In the genomic region with DNA sequence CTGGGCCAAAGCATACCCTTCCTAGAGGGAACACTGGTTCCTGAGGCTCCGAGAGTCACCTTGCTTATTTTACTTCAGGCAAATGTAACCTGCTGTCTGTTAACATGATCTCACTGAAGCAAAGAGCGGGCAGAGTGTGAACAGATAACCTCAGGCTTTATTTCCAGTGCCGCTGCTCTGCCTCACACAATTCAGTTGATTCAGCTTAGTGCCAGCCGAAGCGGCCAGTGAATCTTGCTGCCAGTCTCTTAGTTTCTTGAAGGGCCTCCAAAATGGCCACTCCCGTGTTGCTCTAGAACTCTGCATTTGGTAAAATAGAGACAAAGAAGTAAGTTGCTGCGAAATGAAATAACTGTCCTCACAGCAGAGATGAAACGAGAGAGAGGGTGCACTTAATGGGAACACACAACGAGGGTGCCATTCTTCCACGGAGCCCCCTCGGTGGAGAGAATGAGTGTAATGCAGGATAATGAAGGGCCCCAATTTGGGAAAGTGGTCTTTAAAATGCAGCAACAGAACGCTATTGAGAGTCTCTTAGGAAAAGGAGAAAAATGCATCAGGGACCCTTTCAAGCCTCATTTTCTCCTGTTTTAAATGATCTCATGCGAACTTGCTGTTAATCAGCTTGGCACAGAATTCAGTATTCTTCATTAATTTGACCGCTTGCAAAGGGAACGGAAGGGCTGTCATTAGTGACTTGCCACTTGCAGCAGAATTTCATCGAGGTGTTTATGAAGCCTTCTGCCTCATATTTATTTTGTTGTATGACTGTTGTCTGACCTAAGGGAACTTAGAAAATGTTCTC, we compare ENCODE assay signal across 30 mouse cellular contexts.
DNase-seq lines count a peak whose midpoint lies in the region; ATAC-seq and TF ChIP-seq lines count a peak whose summit lies in the region.
"Had no signal": no experiment of that assay in that cellular context is flagged by ENCODE, and none has a peak within 500 bp of the region (broad histone marks: within the 10 kb centered on the region; RNA-seq: fewer than 3 reads in every experiment).

No protein-coding gene starts in this region.

- peak; percentile 8 for DNase-seq in midbrain, postnatal 0 days (ENCODE audit: low spot score)
- peak; percentile 12 for DNase-seq in brain, embryonic 18.5 days (ENCODE audit: low read depth, low spot score)
- peak; percentile 85 for DNase-seq in forebrain, embryonic 14.5 days (ENCODE audit: low spot score)
- no peak for DNase-seq in heart, adult 9 months (ENCODE audit: low spot score in 2 of 2)
- no peak for DNase-seq in liver
- DNase-seq: adrenal gland, adult 2 months; adrenal gland, postnatal 36 days; B cell, adult 2 months; cerebellum, adult 11 months; cerebellum, adult 9-10 months; cerebellum, postnatal 36 days; gastrocnemius, postnatal 25 days; heart, adult 11 months; heart, postnatal 4 days; kidney, adult 8-10 months; kidney, postnatal 4 days; lung, adult 2 months; lung, postnatal 10 days; midbrain, embryonic 14.5 days; thymus, adult 2 months had no signal

- no peak overlapping the region for H3K27ac ChIP-seq in midbrain, postnatal 0 days (ENCODE audit: low read depth, low read length)
- H3K27ac ChIP-seq in midbrain, embryonic 16.5 days (ENCODE audit: low read length), result no peak overlapping the region
- H3K27ac ChIP-seq in forebrain, embryonic 14.5 days (ENCODE audit: low read depth, low read length), result peak overlapping the region; percentile 35; the same call in 1 of the 2 replicates
- H3K27ac ChIP-seq: embryonic facial prominence, embryonic 12.5 days; hindbrain, embryonic 15.5 days; intestine, embryonic 15.5 days; kidney, postnatal 0 days; limb, embryonic 10.5 days; limb, embryonic 15.5 days; liver, embryonic 14.5 days had no signal

- WGBS in midbrain, postnatal 0 days, result 69% methylated on average over 16 of the region's 16 CpGs
- WGBS in midbrain, embryonic 16.5 days, result 69% methylated on average over 16 of the region's 16 CpGs
- 9% methylated on average over 16 of the region's 16 CpGs for WGBS in forebrain, embryonic 14.5 days

- H3K27me3 ChIP-seq in midbrain, postnatal 0 days (ENCODE audit: insufficient read depth, low read length), result no peaks in the 10 kb centered on the region
- H3K27me3 ChIP-seq in midbrain, embryonic 16.5 days (ENCODE audit: control insufficient read depth, insufficient read depth, low read depth, low read length), result no peaks in the 10 kb centered on the region
- no peaks in the 10 kb centered on the region for H3K27me3 ChIP-seq in forebrain, embryonic 14.5 days (replicated peaks; ENCODE audit: control insufficient read depth, insufficient read depth, low read length)
- H3K27me3 ChIP-seq: embryonic facial prominence, embryonic 12.5 days; hindbrain, embryonic 15.5 days; intestine, embryonic 15.5 days; limb, embryonic 15.5 days had no signal

- ATAC-seq in midbrain, postnatal 0 days (ENCODE audit: low FRiP score), result no peak
- no peak for ATAC-seq in midbrain, embryonic 16.5 days
- ATAC-seq in forebrain, embryonic 14.5 days, result peak; percentile 87
- ATAC-seq: activated CD4-positive, CD25-positive, alpha-beta regulatory T cell, adult 4 months; intestine, embryonic 15.5 days had no signal

- no peaks in the 10 kb centered on the region for H3K4me1 ChIP-seq in midbrain, postnatal 0 days (ENCODE audit: insufficient read depth, low read length)
- H3K4me1 ChIP-seq in midbrain, embryonic 16.5 days (ENCODE audit: control insufficient read depth, insufficient read depth, low read length), result no peaks in the 10 kb centered on the region; the same call in 1 of the 2 replicates
- H3K4me1 ChIP-seq in forebrain, embryonic 14.5 days (ENCODE audit: control insufficient read depth, insufficient read depth, low read length), result no peaks in the 10 kb centered on the region
- H3K4me1 ChIP-seq: hindbrain, embryonic 15.5 days; intestine, embryonic 15.5 days; limb, embryonic 10.5 days had no signal

- H3K4me3 ChIP-seq in midbrain, postnatal 0 days (ENCODE audit: low read depth, low read length), result no peak overlapping the region
- no peak overlapping the region for H3K4me3 ChIP-seq in midbrain, embryonic 16.5 days (ENCODE audit: low read depth, low read length)
- no peak overlapping the region for H3K4me3 ChIP-seq in forebrain, embryonic 14.5 days (ENCODE audit: low read depth, low read length)
- H3K4me3 ChIP-seq: embryonic facial prominence, embryonic 12.5 days; hindbrain, embryonic 15.5 days; intestine, embryonic 15.5 days; limb, embryonic 10.5 days; limb, embryonic 15.5 days had no signal

- no peak for TF ChIP-seq CTCF in midbrain, postnatal 0 days (IDR thresholded peaks at IDR 0.05)

- H3K9ac ChIP-seq in midbrain, postnatal 0 days (replicated peaks; ENCODE audit: low read length, poor library complexity, severe bottlenecking), result no peak overlapping the region
- H3K9ac ChIP-seq in midbrain, embryonic 16.5 days (ENCODE audit: low read depth, low read length), result no peak overlapping the region
- H3K9ac ChIP-seq in forebrain, embryonic 14.5 days (ENCODE audit: low read length), result no peak overlapping the region
- H3K9ac ChIP-seq: embryonic facial prominence, embryonic 12.5 days; hindbrain, embryonic 15.5 days; intestine, embryonic 15.5 days; limb, embryonic 15.5 days; liver, embryonic 14.5 days had no signal

- no peak overlapping the region for H3K4me2 ChIP-seq in midbrain, postnatal 0 days (ENCODE audit: low read depth, low read length, poor library complexity, severe bottlenecking)
- no peak overlapping the region for H3K4me2 ChIP-seq in midbrain, embryonic 16.5 days (ENCODE audit: low read length)
- H3K4me2 ChIP-seq in forebrain, embryonic 14.5 days (ENCODE audit: low read length), result no peak overlapping the region
- H3K4me2 ChIP-seq: embryonic facial prominence, embryonic 12.5 days; heart, embryonic 11.5 days; hindbrain, embryonic 15.5 days; intestine, embryonic 15.5 days; limb, embryonic 15.5 days had no signal

- H3K9me3 ChIP-seq in midbrain, postnatal 0 days (ENCODE audit: low read length), result no peaks in the 10 kb centered on the region
- no peaks in the 10 kb centered on the region for H3K9me3 ChIP-seq in midbrain, embryonic 16.5 days (replicated peaks; ENCODE audit: control insufficient read depth, low read length, poor library complexity, severe bottlenecking)
- no peaks in the 10 kb centered on the region for H3K9me3 ChIP-seq in forebrain, embryonic 14.5 days (replicated peaks; ENCODE audit: control insufficient read depth, low read length)
- H3K9me3 ChIP-seq: embryonic facial prominence, embryonic 12.5 days; hindbrain, embryonic 15.5 days; intestine, embryonic 15.5 days; limb, embryonic 10.5 days; limb, embryonic 15.5 days had no signal

- H3K36me3 ChIP-seq in midbrain, postnatal 0 days (ENCODE audit: insufficient read depth, low read length), result no peaks in the 10 kb centered on the region
- H3K36me3 ChIP-seq in midbrain, embryonic 16.5 days (ENCODE audit: control insufficient read depth, insufficient read depth, low read length), result no peaks in the 10 kb centered on the region
- no peaks in the 10 kb centered on the region for H3K36me3 ChIP-seq in forebrain, embryonic 14.5 days (ENCODE audit: control insufficient read depth, insufficient read depth, low read length)
- H3K36me3 ChIP-seq: embryonic facial prominence, embryonic 12.5 days; hindbrain, embryonic 15.5 days; intestine, embryonic 15.5 days; limb, embryonic 10.5 days; limb, embryonic 15.5 days had no signal

Comparison
In these comparisons a context has a peak if more than half of its experiments do, and no peak if none do; other contexts are left out.
1. DNase-seq: peak in midbrain, postnatal 0 days (single experiment), brain, embryonic 18.5 days (single experiment) and forebrain, embryonic 14.5 days (single experiment); none in heart, adult 9 months (0 of 2) and liver (single experiment).